Mouse (Mus musculus): Measurements from ENCODE around the gene Snx20. TPM values are rescaled to one million over a fixed set of nuclear protein-coding genes. Genes with fewer than 3 reads are reported as not detected.

Snx20 gene
- total and polyA plus RNA-seq, 3 experiments: 10.1 to 15.9 TPM; not detected in 1

DNA sequence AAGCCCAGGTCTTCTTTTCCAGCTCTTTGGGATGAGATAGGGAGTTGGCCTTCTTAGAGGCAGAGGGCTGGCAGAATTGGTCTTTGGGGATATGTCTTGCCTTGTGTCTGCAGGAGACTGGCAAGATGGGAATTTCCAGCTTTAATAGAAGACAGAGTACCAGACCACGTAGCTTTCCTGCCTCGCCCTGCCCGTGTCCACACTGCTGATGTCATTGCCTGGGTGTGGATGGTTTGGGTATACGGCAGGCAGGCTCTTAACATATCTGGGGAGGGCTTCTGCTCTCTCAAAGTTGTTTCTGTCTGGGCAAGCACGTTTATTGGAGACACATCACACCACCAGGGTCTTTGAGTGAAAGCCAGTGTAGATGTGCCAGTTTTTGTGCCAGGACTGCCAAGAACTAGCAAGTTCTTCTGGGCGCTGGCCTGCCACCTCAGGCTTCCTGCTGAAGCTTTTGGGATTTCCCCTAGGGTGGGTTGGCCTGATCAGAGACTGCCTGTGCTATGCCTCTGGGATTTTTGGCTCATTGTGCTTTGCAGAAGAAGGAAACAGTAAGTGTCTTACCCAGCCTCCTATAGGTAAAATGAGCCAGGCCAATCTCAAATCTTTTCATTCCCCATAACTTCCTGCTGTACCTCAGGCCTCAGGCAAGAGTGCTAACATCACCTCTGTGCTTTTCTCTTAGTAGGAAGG, 14.2 kb upstream of the Snx20 start:
- Histone ChIP-seq H3K27me3 (ENCODE audit: control insufficient read depth in 1 of 2, insufficient read depth in 2 of 2, low read length in 2 of 2) (no peaks in the 10 kb centered on the region), H3K79me2 (ENCODE audit: control insufficient read depth, insufficient read depth, low read length, poor library complexity) (no peaks in the 10 kb centered on the region), H3K9me3 (replicated peaks; ENCODE audit: insufficient read depth, low read length) (no peaks in the 10 kb centered on the region), H3K27ac (ENCODE audit: control insufficient read depth, low read depth, low read length) (no peak overlapping the region), H3K4me1 (ENCODE audit: control insufficient read depth in 1 of 2, insufficient read depth in 2 of 2, low read length in 2 of 2) (peaks cover 4 to 13% of the 10 kb centered on the region in 2 experiments; a peak in 3 of 4 replicates), H3K36me3 (ENCODE audit: control insufficient read depth in 1 of 2, insufficient read depth in 2 of 2, low read length in 2 of 2) (no peaks in the 10 kb centered on the region; a peak in 1 of 4 replicates), H3K9ac (ENCODE audit: control insufficient read depth, low read depth, low read length, poor library complexity, severe bottlenecking) (no peak overlapping the region), H3K4me3 (ENCODE audit: control insufficient read depth in 1 of 2, insufficient read depth in 1 of 2, low read depth in 2 of 2, low read length in 2 of 2) (no peak overlapping the region)
- DNase-seq (ENCODE audit: low read depth, low spot score): no peak
- TF ChIP-seq CHD2 (IDR thresholded peaks at IDR 0.05; ENCODE audit: low read length): no peak
- TF ChIP-seq MXI1 (IDR thresholded peaks at IDR 0.05; ENCODE audit: low read depth, low read length): no peak
- no peak for TF ChIP-seq RCOR1 (IDR thresholded peaks at IDR 0.05; ENCODE audit: low read depth, low read length)
- no peak for TF ChIP-seq ZNF384 (IDR thresholded peaks at IDR 0.05; ENCODE audit: low read depth, low read length)
- no peak for TF ChIP-seq CTCF (IDR thresholded peaks at IDR 0.05 in 2 of 3, conservative IDR thresholded peaks at IDR 0.05 in 1 of 3; ENCODE audit: control insufficient read depth in 1 of 3, insufficient read depth in 1 of 3, low read depth in 2 of 3, low read length in 3 of 3, poor library complexity in 1 of 3, severe bottlenecking in 1 of 3)
- no peak for TF ChIP-seq ZC3H11A (IDR thresholded peaks at IDR 0.05; ENCODE audit: low read depth, low read length)
- TF ChIP-seq TAL1 (IDR thresholded peaks at IDR 0.05; ENCODE audit: low read length): no peak
- TF ChIP-seq SIN3A (IDR thresholded peaks at IDR 0.05; ENCODE audit: low read length): no peak
- TF ChIP-seq MAZ (IDR thresholded peaks at IDR 0.05; ENCODE audit: low read depth, low read length): no peak
- no peak for TF ChIP-seq NRF1 (IDR thresholded peaks at IDR 0.05; ENCODE audit: insufficient read depth, low read depth, low read length, poor library complexity, severe bottlenecking)
- no peak for TF ChIP-seq JUND (IDR thresholded peaks at IDR 0.05; ENCODE audit: low read depth, low read length)
- no peak for TF ChIP-seq BHLHE40 (IDR thresholded peaks at IDR 0.05; ENCODE audit: borderline replicate concordance, low read depth, low read length)
- TF ChIP-seq MEF2A (IDR thresholded peaks at IDR 0.05; ENCODE audit: extremely low read depth, insufficient replicate concordance, low read depth, low read length, poor library complexity, severe bottlenecking): no peak
- no peak for TF ChIP-seq USF2 (IDR thresholded peaks at IDR 0.05; ENCODE audit: borderline replicate concordance in 1 of 2, insufficient read depth in 1 of 2, low read depth in 1 of 2, low read length in 2 of 2)
- TF ChIP-seq CHD1 (IDR thresholded peaks at IDR 0.05; ENCODE audit: low read depth, low read length): no peak
- TF ChIP-seq SMC3 (IDR thresholded peaks at IDR 0.05; ENCODE audit: low read depth, low read length): no peak

DNA sequence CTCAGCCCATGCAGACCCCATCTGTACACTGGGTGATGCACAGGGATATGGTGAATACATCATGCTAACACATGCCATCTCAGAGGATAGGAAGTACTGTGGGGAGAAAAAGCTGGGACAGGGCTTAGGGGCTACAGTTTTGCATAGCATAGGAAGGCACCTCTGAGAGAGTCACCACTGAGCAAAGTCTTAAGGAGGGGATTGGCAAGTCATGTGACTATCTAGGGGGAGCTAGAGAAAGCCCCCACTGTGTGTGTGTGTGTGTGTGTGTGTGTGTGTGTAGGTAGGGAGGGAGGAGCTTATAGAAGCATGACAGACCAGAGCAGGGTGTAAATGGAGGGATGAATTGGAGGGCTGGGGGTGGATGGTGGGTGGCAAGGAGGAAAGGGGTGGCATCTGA, 12.4 kb upstream of the Snx20 start:
- Histone ChIP-seq H3K36me3 (ENCODE audit: control insufficient read depth in 1 of 2, insufficient read depth in 2 of 2, low read length in 2 of 2) (no peaks in the 10 kb centered on the region; a peak in 1 of 4 replicates), H3K27ac (ENCODE audit: control insufficient read depth, low read depth, low read length) (no peak overlapping the region), H3K9ac (ENCODE audit: control insufficient read depth, low read depth, low read length, poor library complexity, severe bottlenecking) (no peak overlapping the region), H3K4me3 (ENCODE audit: control insufficient read depth in 1 of 2, insufficient read depth in 1 of 2, low read depth in 2 of 2, low read length in 2 of 2) (no peak overlapping the region), H3K79me2 (ENCODE audit: control insufficient read depth, insufficient read depth, low read length, poor library complexity) (no peaks in the 10 kb centered on the region), H3K9me3 (replicated peaks; ENCODE audit: insufficient read depth, low read length) (no peaks in the 10 kb centered on the region), H3K4me1 (ENCODE audit: control insufficient read depth in 1 of 2, insufficient read depth in 2 of 2, low read length in 2 of 2) (peaks cover 4 to 13% of the 10 kb centered on the region in 2 experiments; a peak in 3 of 4 replicates), H3K27me3 (ENCODE audit: control insufficient read depth in 1 of 2, insufficient read depth in 2 of 2, low read length in 2 of 2) (no peaks in the 10 kb centered on the region)
- no peak for DNase-seq (ENCODE audit: low read depth, low spot score)
- TF ChIP-seq E2F4 (IDR thresholded peaks at IDR 0.05; ENCODE audit: borderline replicate concordance, low read depth, low read length): no peak
- TF ChIP-seq GATA1 (IDR thresholded peaks at IDR 0.05; ENCODE audit: low read depth, low read length): no peak
- no peak for TF ChIP-seq MEF2A (IDR thresholded peaks at IDR 0.05; ENCODE audit: extremely low read depth, insufficient replicate concordance, low read depth, low read length, poor library complexity, severe bottlenecking)
- TF ChIP-seq POLR2AphosphoS2 (IDR thresholded peaks at IDR 0.05; ENCODE audit: low read length): no peak
- no peak for TF ChIP-seq ZNF384 (IDR thresholded peaks at IDR 0.05; ENCODE audit: low read depth, low read length)
- no peak for TF ChIP-seq CHD1 (IDR thresholded peaks at IDR 0.05; ENCODE audit: low read depth, low read length)
- no peak for TF ChIP-seq BHLHE40 (IDR thresholded peaks at IDR 0.05; ENCODE audit: borderline replicate concordance, low read depth, low read length)
- no peak for TF ChIP-seq ZMIZ1 (IDR thresholded peaks at IDR 0.05; ENCODE audit: low read depth, low read length)
- no peak for TF ChIP-seq POLR2A (IDR thresholded peaks at IDR 0.05; ENCODE audit: control insufficient read depth in 1 of 2, insufficient read depth in 1 of 2, low read depth in 1 of 2, low read length in 2 of 2, poor library complexity in 1 of 2)
- TF ChIP-seq USF1 (IDR thresholded peaks at IDR 0.05; ENCODE audit: low read depth, low read length): no peak
- no peak for TF ChIP-seq NELFE (IDR thresholded peaks at IDR 0.05; ENCODE audit: low read depth, low read length)
- TF ChIP-seq SMC3 (IDR thresholded peaks at IDR 0.05; ENCODE audit: low read depth, low read length): no peak
- no peak for TF ChIP-seq MYC (IDR thresholded peaks at IDR 0.05; ENCODE audit: low read depth, low read length)
- TF ChIP-seq SIN3A (IDR thresholded peaks at IDR 0.05; ENCODE audit: low read length): no peak
- TF ChIP-seq MAZ (IDR thresholded peaks at IDR 0.05; ENCODE audit: low read depth, low read length): no peak
- TF ChIP-seq TBP (IDR thresholded peaks at IDR 0.05; ENCODE audit: low read depth, low read length): no peak
- no peak for TF ChIP-seq NRF1 (IDR thresholded peaks at IDR 0.05; ENCODE audit: insufficient read depth, low read depth, low read length, poor library complexity, severe bottlenecking)
- TF ChIP-seq MAX (IDR thresholded peaks at IDR 0.05; ENCODE audit: low read length): no peak
- no peak for TF ChIP-seq ELF1 (IDR thresholded peaks at IDR 0.05; ENCODE audit: low read depth, low read length)
- TF ChIP-seq RAD21 (IDR thresholded peaks at IDR 0.05; ENCODE audit: low read depth, low read length): no peak

Data from MEL (cell line).